Mouse (Mus musculus): ENCODE measurements around the gene C1qtnf12. TPM values are rescaled to one million over a fixed set of nuclear protein-coding genes. Genes with fewer than 3 reads are reported as not detected.

C1qtnf12 gene
- polyA plus RNA-seq (2012; rRNA removed) = 22.6 and 24.1 TPM in 2 replicates

GRCm38 (mm10) chr4:155962167-155962971, at the start of gene C1qtnf12:
TSS of gene C1qtnf12 (plus strand) at chr4:155962318.

GRCm38 (mm10) chr4:155943534-155944249, 18.4 kb upstream of the C1qtnf12 start, which contains the start of gene Ube2j2:
TSS of gene Ube2j2 (plus strand) at chr4:155943831.

DNA sequence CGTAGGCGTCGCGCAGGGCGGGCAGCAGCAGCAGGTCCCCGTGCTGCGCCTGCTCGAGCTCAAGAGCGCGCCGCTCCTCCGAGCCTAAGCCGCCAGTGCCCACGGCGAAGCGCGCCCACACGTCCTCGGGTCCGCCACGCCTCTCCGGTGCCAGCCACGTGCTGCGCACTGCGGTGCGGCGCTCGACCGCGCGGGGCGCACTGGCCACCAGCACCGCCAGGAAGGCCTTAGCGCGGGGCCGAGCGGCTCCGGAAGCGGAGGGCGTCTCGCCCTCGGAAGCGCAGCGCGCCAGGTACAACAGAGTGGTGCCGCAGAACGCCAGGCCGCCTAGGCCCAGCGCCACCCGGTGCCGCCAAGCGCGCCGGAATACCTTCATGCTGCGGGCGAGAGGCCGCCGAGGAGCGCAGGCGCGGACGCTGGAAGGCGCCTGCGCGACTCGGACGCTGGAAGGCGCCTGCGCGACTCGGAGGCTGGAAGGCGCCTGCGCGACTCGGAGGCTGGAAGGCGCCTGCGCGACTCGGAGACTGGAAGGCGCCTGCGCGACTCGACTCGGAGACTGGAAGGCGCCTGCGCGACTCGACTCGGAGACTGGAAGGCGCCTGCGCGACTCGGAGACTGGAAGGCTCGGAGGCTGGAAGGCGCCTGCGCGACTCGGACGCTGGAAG, 30.3 kb downstream of the C1qtnf12 start, which contains the start of the genes B3galt6 and Sdf4:
Gene B3galt6, minus strand, starts transcription at position 409 of the 665 bp plus-strand sequence.
Gene Sdf4, plus strand, starts transcription at position 632 of the 665 bp plus-strand sequence.

GRCm38 (mm10) chr4:156013637-156014036, 51.5 kb downstream of the C1qtnf12 start, which contains the start of gene Tnfrsf4:
TSS of gene Tnfrsf4 (plus strand) at chr4:156013843.

Other genes starting within 250 kb of the C1qtnf12 start
- gene Tmem240, start 227.5 kb upstream of the C1qtnf12 start, polyA plus RNA-seq (2012; rRNA removed) = 0.16 and 0.23 TPM in 2 replicates
- 41.4 and 52.8 TPM in 2 replicates for gene Atad3a, start 201.2 kb upstream of the C1qtnf12 start, polyA plus RNA-seq (2012; rRNA removed)
- gene Vwa1, start 187.6 kb upstream of the C1qtnf12 start, polyA plus RNA-seq (2012; rRNA removed) = 0.10 and 0.16 TPM in 2 replicates
- gene Tmem88b, start 176.4 kb upstream of the C1qtnf12 start, polyA plus RNA-seq (2012; rRNA removed) = 0.55 and 0.60 TPM in 2 replicates
- 0.06 and 0.08 TPM in 2 replicates for gene Ankrd65, start 171.9 kb upstream of the C1qtnf12 start, polyA plus RNA-seq (2012; rRNA removed)
- gene Mrpl20, start 159.4 kb upstream of the C1qtnf12 start, polyA plus RNA-seq (2012; rRNA removed) = 50.2 and 58.8 TPM in 2 replicates
- gene Ccnl2, start 149.8 kb upstream of the C1qtnf12 start, polyA plus RNA-seq (2012; rRNA removed) = 103 and 115 TPM in 2 replicates
- 67.1 and 69.6 TPM in 2 replicates for gene Aurkaip1, start 131.0 kb upstream of the C1qtnf12 start, polyA plus RNA-seq (2012; rRNA removed)
- gene Mxra8, start 122.6 kb upstream of the C1qtnf12 start, polyA plus RNA-seq (2012; rRNA removed) = 14.4 and 15.6 TPM in 2 replicates
- gene Dvl1, start 114.9 kb upstream of the C1qtnf12 start, polyA plus RNA-seq (2012; rRNA removed) = 25.7 and 28.6 TPM in 2 replicates
- 0.14 and 0.15 TPM in 2 replicates for gene Tas1r3, start 99.0 kb upstream of the C1qtnf12 start, polyA plus RNA-seq (2012; rRNA removed)
- gene Cptp, start 92.9 kb upstream of the C1qtnf12 start, polyA plus RNA-seq (2012; rRNA removed) = 5.5 and 6.5 TPM in 2 replicates
- gene Ints11, start 92.8 kb upstream of the C1qtnf12 start, polyA plus RNA-seq (2012; rRNA removed) = 16.9 and 18.1 TPM in 2 replicates
- 14.0 and 16.1 TPM in 2 replicates for gene Pusl1, start 70.5 kb upstream of the C1qtnf12 start, polyA plus RNA-seq (2012; rRNA removed)
- gene Acap3, start 70.5 kb upstream of the C1qtnf12 start, polyA plus RNA-seq (2012; rRNA removed) = 5.1 and 6.3 TPM in 2 replicates
- gene Ube2j2, start 18.5 kb upstream of the C1qtnf12 start, polyA plus RNA-seq (2012; rRNA removed) = 32.2 and 32.3 TPM in 2 replicates
- gene B3galt6, start 30.3 kb downstream of the C1qtnf12 start, polyA plus RNA-seq (2012; rRNA removed) = 2.4 TPM in 2 replicates
- gene Sdf4, start 30.6 kb downstream of the C1qtnf12 start, polyA plus RNA-seq (2012; rRNA removed) = 36.5 and 36.9 TPM in 2 replicates
- 0.71 and 1.2 TPM in 2 replicates for gene Tnfrsf4, start 51.5 kb downstream of the C1qtnf12 start, polyA plus RNA-seq (2012; rRNA removed)
- gene Tnfrsf18, start 63.8 kb downstream of the C1qtnf12 start, polyA plus RNA-seq (2012; rRNA removed) = 0.54 and 0.59 TPM in 2 replicates
- gene Ttll10, start 97.1 kb downstream of the C1qtnf12 start, polyA plus RNA-seq (2012; rRNA removed) = 0.67 and 0.83 TPM in 2 replicates
- 9.1 and 9.9 TPM in 2 replicates for gene 9430015G10Rik, start 147.7 kb downstream of the C1qtnf12 start, polyA plus RNA-seq (2012; rRNA removed)
- 0.14 and 0.21 TPM in 2 replicates for gene Rnf223, start 168.2 kb downstream of the C1qtnf12 start, polyA plus RNA-seq (2012; rRNA removed)
- 19.8 and 22.7 TPM in 2 replicates for gene Agrn, start 235.2 kb downstream of the C1qtnf12 start, polyA plus RNA-seq (2012; rRNA removed)
- gene Isg15, start 238.5 kb downstream of the C1qtnf12 start, polyA plus RNA-seq (2012; rRNA removed) = 100 and 213 TPM in 2 replicates
- gene AW011738, start 241.0 kb downstream of the C1qtnf12 start, polyA plus RNA-seq (2012; rRNA removed) = 2.5 and 3.4 TPM in 2 replicates

Data from liver, embryonic 18 days (tissue).